Mouse (Mus musculus) neural tube, embryonic 11.5 days (tissue): Measurements from ENCODE around the gene Vezf1. TPM values are rescaled to one million over a fixed set of nuclear protein-coding genes. Genes with fewer than 3 reads are reported as not detected.

ENCODE experiments used
- ATAC-seq: fragments of 200-750 bp; cut with Nextera tagmentation; 2 replicates; pipeline ENCODE4 v1.8.0; 2017; ENCODE audit warnings: moderate number of reproducible peaks, mild to moderate bottlenecking, moderate TSS enrichment, moderate library complexity; ENCODE audit not compliant: insufficient read depth, low FRiP score, low TSS enrichment
- DNase-seq: peaks from one replicate; pipeline ENCODE4 v3.0.0-alpha.2; 2015; ENCODE audit warnings: low spot score
- H3K27ac ChIP-seq: fragments of 300-500 bp; sonication (generic); 2 replicates; pipeline ENCODE4 v1.5.1; 2014; ENCODE audit warnings: low read depth, mild to moderate bottlenecking, low read length
- H3K27me3 ChIP-seq: fragments of 300-500 bp; sonication (generic); 2 replicates; pipeline ENCODE4 v1.6.1; 2014; ENCODE audit warnings: mild to moderate bottlenecking, low read length, mixed read lengths; ENCODE audit not compliant: control insufficient read depth, insufficient read depth
- H3K36me3 ChIP-seq: fragments of 300-500 bp; sonication (generic); 2 replicates; pipeline ENCODE4 v1.6.1; 2014; ENCODE audit warnings: mild to moderate bottlenecking, low read length, moderate library complexity, mixed read lengths; ENCODE audit not compliant: control insufficient read depth, insufficient read depth
- H3K4me1 ChIP-seq: fragments of 300-500 bp; sonication (generic); 2 replicates; pipeline ENCODE4 v1.6.1; 2014; ENCODE audit warnings: low read length, mixed read lengths; ENCODE audit not compliant: control insufficient read depth, insufficient read depth
- H3K4me2 ChIP-seq: fragments of 300-500 bp; sonication (generic); 2 replicates; pipeline ENCODE4 v1.6.1; 2014; ENCODE audit warnings: low read depth, mild to moderate bottlenecking, moderate library complexity
- H3K4me3 ChIP-seq: fragments of 300-500 bp; sonication (generic); 2 replicates; pipeline ENCODE4 v1.5.1; 2014; ENCODE audit warnings: low read depth, low read length
- H3K9ac ChIP-seq: fragments of 300-500 bp; sonication (generic); 2 replicates; pipeline ENCODE4 v1.6.1; 2014; ENCODE audit warnings: mild to moderate bottlenecking, low read length
- H3K9me3 ChIP-seq: fragments of 300-500 bp; sonication (generic); 2 replicates; pipeline ENCODE4 v1.6.1; 2016; ENCODE audit warnings: low read length; ENCODE audit not compliant: control insufficient read depth
- WGBS: fragments of 180-500 bp; shearing (Covaris S2); extraction: QIAGEN DNeasy Blood & Tissue Kit; methylation state at CpG from one replicate; pipeline ENCODE4 v1.1.7; 2014; 5-methylcytosine and 5-hydroxymethylcytosine counted together
- polyA plus RNA-seq: library from polyadenylated mRNA; unstranded; fragments of >200 nt; fragmentation: Nextera tagmentation; extraction: Ambion mirVana; gene quantifications from 2 replicates; pipeline ENCODE4 v1.2.1, GENCODE M21; 2014

Vezf1 gene
- polyA plus RNA-seq, 1 experiment from 2014 or later, result 78.4 TPM

GRCm38 (mm10) chr11:88118091-88118440 is 50.0 kb downstream of the Vezf1 start:
- Histone ChIP-seq H3K36me3 (peaks cover 2% of the 10 kb centered on the region; the same call in 1 of the 2 replicates), H3K27ac (peak overlapping the region; percentile 98), H3K4me3 (no peak overlapping the region), H3K4me2 (no peak overlapping the region), H3K27me3 (no peaks in the 10 kb centered on the region), H3K4me1 (peaks cover 68% of the 10 kb centered on the region), H3K9ac (peak overlapping the region; percentile 52; the same call in 1 of the 2 replicates), H3K9me3 (no peaks in the 10 kb centered on the region)
- WGBS, result 47% methylated on average over 6 of the region's 6 CpGs
- ATAC-seq (no peak), DNase-seq (no peak)

- no peaks in the 10 kb centered on the region for H3K9me3 ChIP-seq
- peaks cover 2% of the 10 kb centered on the region; the same call in 1 of the 2 replicates for H3K36me3 ChIP-seq
- H3K27me3 ChIP-seq, result no peaks in the 10 kb centered on the region
- ATAC-seq (peak; percentile 89), DNase-seq (peak; percentile 82)
- no peak overlapping the region for H3K4me3 ChIP-seq
- peak overlapping the region; percentile 98 for H3K27ac ChIP-seq
- H3K9ac ChIP-seq, result peak overlapping the region; percentile 52
- WGBS, result 7% methylated on average over 8 of the region's 8 CpGs
- H3K4me2 ChIP-seq, result peak overlapping the region; percentile 22
- H3K4me1 ChIP-seq, result peaks cover 65% of the 10 kb centered on the region
Measured at GRCm38 (mm10) chr11:88118817-88119642, 51.0 kb downstream of the Vezf1 start.

- H3K4me2 ChIP-seq, result no peak overlapping the region
- H3K27ac ChIP-seq, result no peak overlapping the region
- no peak for DNase-seq
- H3K4me3 ChIP-seq, result no peak overlapping the region
- peaks cover 2% of the 10 kb centered on the region; the same call in 1 of the 2 replicates for H3K36me3 ChIP-seq
- ATAC-seq, result no peak
- H3K4me1 ChIP-seq, result peaks cover 47% of the 10 kb centered on the region
- H3K9me3 ChIP-seq, result no peaks in the 10 kb centered on the region
- H3K9ac ChIP-seq, result no peak overlapping the region
- WGBS, result 42% methylated on average over 5 of the region's 5 CpGs
- no peaks in the 10 kb centered on the region for H3K27me3 ChIP-seq
Measured at GRCm38 (mm10) chr11:88122545-88122944, 54.5 kb downstream of the Vezf1 start.

DNA sequence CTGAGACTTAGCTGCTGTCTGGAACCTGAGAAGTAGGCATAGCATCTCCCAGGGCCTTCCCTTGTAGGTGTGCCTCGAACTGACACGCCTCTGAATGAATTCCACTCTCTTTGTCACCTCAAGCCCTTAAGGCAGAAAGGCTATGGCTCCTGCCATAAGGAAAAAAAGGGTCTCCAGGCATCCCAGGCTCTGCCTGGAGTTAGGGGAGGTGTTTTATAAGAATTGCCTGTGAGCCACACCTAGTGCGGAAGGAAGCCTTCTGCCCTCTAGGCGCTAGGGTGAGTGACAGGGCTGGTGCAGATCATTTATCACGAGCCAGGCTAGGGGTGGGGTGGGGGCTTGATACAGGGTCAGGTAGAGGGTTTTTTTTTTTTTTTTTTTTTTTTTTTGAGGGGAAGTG is 54.9 kb downstream of the Vezf1 start:
- H3K4me1 ChIP-seq, result peaks cover 42% of the 10 kb centered on the region
- H3K27me3 ChIP-seq, result no peaks in the 10 kb centered on the region
- H3K36me3 ChIP-seq, result peaks cover 2% of the 10 kb centered on the region; the same call in 1 of the 2 replicates
- no peak overlapping the region; the same call in 1 of the 2 replicates for H3K9ac ChIP-seq
- no peak overlapping the region for H3K27ac ChIP-seq
- no peak for ATAC-seq
- H3K4me3 ChIP-seq, result no peak overlapping the region
- H3K9me3 ChIP-seq, result no peaks in the 10 kb centered on the region
- WGBS, result 74% methylated on average over 5 of the region's 5 CpGs
- no peak for DNase-seq
- H3K4me2 ChIP-seq, result no peak overlapping the region

DNA sequence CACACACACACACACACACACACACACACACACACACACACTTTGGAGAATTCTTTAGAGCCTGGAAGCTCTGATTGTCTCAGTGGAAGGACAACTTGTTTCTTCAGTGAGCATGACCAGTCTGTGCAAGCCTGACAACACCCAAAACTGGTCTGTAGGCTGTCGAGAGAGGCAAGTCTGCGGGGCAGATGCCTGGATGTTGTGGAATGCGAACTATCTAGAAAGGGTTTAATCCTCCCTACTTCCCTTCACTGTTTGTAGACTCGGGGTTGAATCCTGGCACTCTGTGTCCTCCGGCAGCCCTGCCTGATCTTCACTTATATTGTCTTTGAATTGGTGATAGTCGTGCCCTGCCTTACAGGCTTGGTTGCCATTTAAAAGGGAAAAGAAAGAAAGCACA is 55.7 kb downstream of the Vezf1 start:
- Histone ChIP-seq H3K4me3 (no peak overlapping the region), H3K27me3 (no peaks in the 10 kb centered on the region), H3K9ac (no peak overlapping the region), H3K9me3 (no peaks in the 10 kb centered on the region), H3K4me1 (peaks cover 35% of the 10 kb centered on the region), H3K36me3 (peaks cover 2% of the 10 kb centered on the region; the same call in 1 of the 2 replicates), H3K27ac (0 out of 2 replicates have a peak overlapping the region, but pooled peaks have one; percentile 9), H3K4me2 (no peak overlapping the region)
- ATAC-seq (no peak), DNase-seq (no peak)
- WGBS, result 41% methylated on average over 6 of the region's 6 CpGs

- H3K36me3 ChIP-seq, result peaks cover 2% of the 10 kb centered on the region; the same call in 1 of the 2 replicates
- H3K4me1 ChIP-seq, result peaks cover 17% of the 10 kb centered on the region
- H3K9me3 ChIP-seq, result no peaks in the 10 kb centered on the region
- DNase-seq, result no peak
- H3K4me2 ChIP-seq, result no peak overlapping the region
- ATAC-seq, result no peak
- H3K27ac ChIP-seq, result no peak overlapping the region
- WGBS, result 55% methylated on average over 6 of the region's 7 CpGs
- H3K9ac ChIP-seq, result no peak overlapping the region
- H3K4me3 ChIP-seq, result no peak overlapping the region
- no peaks in the 10 kb centered on the region for H3K27me3 ChIP-seq
Measured at GRCm38 (mm10) chr11:88125483-88125882, 57.4 kb downstream of the Vezf1 start.

- Histone ChIP-seq H3K9me3 (no peaks in the 10 kb centered on the region), H3K4me1 (peaks cover 15% of the 10 kb centered on the region), H3K9ac (no peak overlapping the region), H3K36me3 (peaks cover under 1% of the 10 kb centered on the region; the same call in 1 of the 2 replicates), H3K27ac (peak overlapping the region; percentile 67), H3K4me3 (no peak overlapping the region), H3K4me2 (no peak overlapping the region), H3K27me3 (no peaks in the 10 kb centered on the region)
- DNase-seq (peak; percentile 44), ATAC-seq (0 out of 2 replicates have a peak, but pooled peaks have one; percentile 50)
- 21% methylated on average over 5 of the region's 5 CpGs for WGBS
Measured at GRCm38 (mm10) chr11:88126306-88126793, 58.3 kb downstream of the Vezf1 start.

- no peak overlapping the region for H3K4me3 ChIP-seq
- no peak for ATAC-seq
- H3K27me3 ChIP-seq, result no peaks in the 10 kb centered on the region
- DNase-seq, result no peak
- WGBS, result 92% methylated on average over 9 of the region's 9 CpGs
- no peak overlapping the region for H3K27ac ChIP-seq
- H3K9ac ChIP-seq, result no peak overlapping the region
- H3K4me1 ChIP-seq, result peaks cover 7% of the 10 kb centered on the region; the same call in 1 of the 2 replicates
- H3K36me3 ChIP-seq, result no peaks in the 10 kb centered on the region
- H3K9me3 ChIP-seq, result no peaks in the 10 kb centered on the region
- H3K4me2 ChIP-seq, result no peak overlapping the region
Measured at GRCm38 (mm10) chr11:88128461-88128860, 60.4 kb downstream of the Vezf1 start.
